ENCODE assay signal across 23 mouse cellular contexts in genomic region chrX:13658616-13659140, GRCm38 (mm10). TPM values are rescaled to one million over a fixed set of nuclear protein-coding genes. Genes with fewer than 3 reads are reported as not detected.
DNase-seq lines count a peak whose midpoint lies in the region; ATAC-seq and TF ChIP-seq lines count a peak whose summit lies in the region.
"Had no signal": no experiment of that assay in that cellular context is flagged by ENCODE, and none has a peak within 500 bp of the region (broad histone marks: within the 10 kb centered on the region; RNA-seq: fewer than 3 reads in every experiment).

No protein-coding gene starts in this region.

- H3K4me1 ChIP-seq in spleen, adult 2 months (ENCODE audit: control insufficient read depth, insufficient read depth, insufficient read length) = peaks cover 6% of the 10 kb centered on the region; the same call in 1 of the 2 replicates
- H3K4me1 ChIP-seq in CH12.LX (ENCODE audit: control insufficient read depth in 1 of 2, insufficient read depth in 2 of 2) = peaks cover 8 to 34% of the 10 kb centered on the region in 2 experiments; a peak in 3 of 4 replicates
- H3K4me1 ChIP-seq in stomach, postnatal 0 days (replicated peaks; ENCODE audit: control insufficient read depth, insufficient read depth) = no peaks in the 10 kb centered on the region

- H3K9me3 ChIP-seq in CH12.LX (replicated peaks; ENCODE audit: low read length) = no peaks in the 10 kb centered on the region
- no peaks in the 10 kb centered on the region for H3K9me3 ChIP-seq in stomach, postnatal 0 days (ENCODE audit: control insufficient read depth, low read length)
- H3K9me3 ChIP-seq: G1E had no signal

- in situ Hi-C loops in CH12.LX (cut with MboI; ENCODE audit: low pct_ligation_motif_present, low pct_unique_long_range_greater_than_20kb, low sequenced_read_pairs) = loop anchor here (10.0 to 25.0 kb wide), 2 partner anchors 194 to 421 kb away; partner anchors contain the start of gene Nyx

- no peak overlapping the region for H3K4me3 ChIP-seq in spleen, adult 2 months (ENCODE audit: extremely low read depth, insufficient read depth, insufficient read length)
- H3K4me3 ChIP-seq in CH12.LX (replicated peaks in 1 of 3; ENCODE audit: low read depth in 2 of 3, low read length in 2 of 3, poor library complexity in 1 of 3) = no peak overlapping the region
- H3K4me3 ChIP-seq in stomach, postnatal 0 days (ENCODE audit: low read depth, low read length) = no peak overlapping the region

- dilution Hi-C loops in CH12.LX (cut with MboI; ENCODE audit: extremely low pct_ligation_motif_present, extremely low pct_unique_long_range_greater_than_20kb, low sequenced_read_pairs) = no loop called here

- H3K27me3 ChIP-seq in spleen, adult 2 months (ENCODE audit: control insufficient read depth, insufficient read depth, low read length) = no peaks in the 10 kb centered on the region
- H3K27me3 ChIP-seq in CH12.LX (replicated peaks) = no peaks in the 10 kb centered on the region
- H3K27me3 ChIP-seq in stomach, postnatal 0 days (ENCODE audit: control insufficient read depth, insufficient read depth, low read length) = no peaks in the 10 kb centered on the region

- peak overlapping the region; percentile 26; the same call in 1 of the 2 replicates for H3K9ac ChIP-seq in CH12.LX (ENCODE audit: insufficient read depth, low read depth)
- no peak overlapping the region for H3K9ac ChIP-seq in stomach, postnatal 0 days (ENCODE audit: low read length)

- ATAC-seq in stomach, postnatal 0 days (ENCODE audit: low FRiP score, low TSS enrichment) = no peak
- ATAC-seq: activated CD4-positive, CD25-positive, alpha-beta regulatory T cell, adult 4 months; CD4-positive, CD25-positive, alpha-beta regulatory T cell, adult 4 months; Patski had no signal

- peak overlapping the region; percentile 36; the same call in 1 of the 2 replicates for H3K4me2 ChIP-seq in CH12.LX (ENCODE audit: insufficient read depth, low read depth, poor library complexity, severe bottlenecking)
- no peak overlapping the region for H3K4me2 ChIP-seq in stomach, postnatal 0 days (replicated peaks; ENCODE audit: low read depth)

- H3K36me3 ChIP-seq in spleen, adult 2 months (ENCODE audit: control insufficient read depth, insufficient read depth, low read length) = no peaks in the 10 kb centered on the region
- no peaks in the 10 kb centered on the region for H3K36me3 ChIP-seq in CH12.LX (replicated peaks in 1 of 2; ENCODE audit: control insufficient read depth in 1 of 2, insufficient read depth in 1 of 2, low read length in 1 of 2)
- H3K36me3 ChIP-seq in stomach, postnatal 0 days (ENCODE audit: control insufficient read depth, insufficient read depth, low read length) = no peaks in the 10 kb centered on the region
- H3K36me3 ChIP-seq: G1E had no signal

- TF ChIP-seq CTCF in spleen, adult 2 months (IDR thresholded peaks at IDR 0.05; ENCODE audit: extremely low read depth, insufficient read depth, insufficient read length, insufficient replicate concordance) = no peak
- no peak for TF ChIP-seq CTCF in CH12.LX (conservative IDR thresholded peaks at IDR 0.05 in 1 of 2, IDR thresholded peaks at IDR 0.05 in 1 of 2; ENCODE audit: low read depth in 2 of 2, low read length in 2 of 2)
- TF ChIP-seq CTCF in stomach, postnatal 0 days (IDR thresholded peaks at IDR 0.05; ENCODE audit: low read depth) = no peak

- H3K79me2 ChIP-seq in CH12.LX (replicated peaks; ENCODE audit: control insufficient read depth, extremely low read depth, insufficient read depth, poor library complexity, severe bottlenecking) = no peaks in the 10 kb centered on the region

- no peak for DNase-seq in spleen, adult 2 months (ENCODE audit: low read depth in 1 of 2, low spot score in 2 of 2)
- no peak for DNase-seq in spleen, postnatal 36 days (ENCODE audit: low spot score in 2 of 2)
- DNase-seq in CH12.LX (ENCODE audit: extremely low read depth) = peak; percentile 67
- DNase-seq in stomach, postnatal 0 days (ENCODE audit: low spot score) = no peak
- DNase-seq: adrenal gland, adult 2 months; adrenal gland, adult 8-10 months; adrenal gland, postnatal 10 days; adrenal gland, postnatal 14 days; adrenal gland, postnatal 25 days; adrenal gland, postnatal 36 days; cerebellum, adult 11 months; cerebellum, adult 11-12 months; cerebellum, adult 18-20 months; cerebellum, adult 2 months had no signal

- no peak for TF ChIP-seq RAD21 in CH12.LX (IDR thresholded peaks at IDR 0.05; ENCODE audit: low read depth, low read length)

- 66% methylated on average over 3 of the region's 3 CpGs for WGBS in spleen, adult 2 months
- WGBS in stomach, postnatal 0 days = 73% methylated on average over 3 of the region's 3 CpGs

- peak overlapping the region; percentile 60; the same call in 1 of the 2 replicates for H3K27ac ChIP-seq in spleen, adult 2 months (ENCODE audit: insufficient read depth, low read length)
- peak overlapping the region; percentile 88 for H3K27ac ChIP-seq in CH12.LX (ENCODE audit: insufficient read depth, low read depth)
- H3K27ac ChIP-seq in stomach, postnatal 0 days (replicated peaks) = no peak overlapping the region

- peak; percentile 75 for TF ChIP-seq EP300 in CH12.LX (IDR thresholded peaks at IDR 0.05; ENCODE audit: low read length)
- no peak for TF ChIP-seq EP300 in stomach, postnatal 0 days (optimal IDR thresholded peaks at IDR 0.05)

- no peak for TF ChIP-seq POLR2A in spleen, adult 2 months (IDR thresholded peaks at IDR 0.05; ENCODE audit: low read depth, low read length)
- no peak for TF ChIP-seq POLR2A in CH12.LX (IDR thresholded peaks at IDR 0.05; ENCODE audit: low read depth, low read length)

TF ChIP-seq in CH12.LX, 34 proteins besides CTCF, POLR2A, EP300 and RAD21 (continues in another document):
- TF ChIP-seq ETS1 (conservative IDR thresholded peaks at IDR 0.05; ENCODE audit: low read depth, low read length) (peak; percentile 62), HCFC1 (IDR thresholded peaks at IDR 0.05; ENCODE audit: low read depth, low read length) (no peak), SMC3 (IDR thresholded peaks at IDR 0.05; ENCODE audit: low read depth, low read length) (no peak), KAT2A (IDR thresholded peaks at IDR 0.05; ENCODE audit: insufficient replicate concordance, low read length) (0 out of 2 replicates have a peak, but pooled peaks have one; percentile 39), JUN (IDR thresholded peaks at IDR 0.05; ENCODE audit: insufficient read depth, low read depth, low read length) (peak; percentile 43; the same call in 1 of the 2 replicates), ELF1 (IDR thresholded peaks at IDR 0.05; ENCODE audit: low read depth, low read length) (0 out of 2 replicates have a peak, but pooled peaks have one; percentile 10), CHD2 (IDR thresholded peaks at IDR 0.05; ENCODE audit: low read length) (peak; percentile 57), MXI1 (IDR thresholded peaks at IDR 0.05; ENCODE audit: low read depth, low read length) (peak; percentile 27; the same call in 1 of the 2 replicates), ZC3H11A (IDR thresholded peaks at IDR 0.05; ENCODE audit: low read depth, low read length) (no peak), USF2 (conservative IDR thresholded peaks at IDR 0.05; ENCODE audit: low read depth, low read length) (no peak), PAX5 (IDR thresholded peaks at IDR 0.05; ENCODE audit: low read length) (no peak), POLR2AphosphoS2 (IDR thresholded peaks at IDR 0.05; ENCODE audit: low read depth, low read length) (no peak), UBTF (IDR thresholded peaks at IDR 0.05; ENCODE audit: low read depth, low read length) (no peak), MYC (IDR thresholded peaks at IDR 0.05; ENCODE audit: low read depth, low read length) (peak; percentile 68; the same call in 1 of the 2 replicates), USF1 (IDR thresholded peaks at IDR 0.05; ENCODE audit: low read depth, low read length) (no peak), MAX (IDR thresholded peaks at IDR 0.05; ENCODE audit: low read length) (0 out of 2 replicates have a peak, but pooled peaks have one; percentile 13), BHLHE40 (IDR thresholded peaks at IDR 0.05; ENCODE audit: low read depth, low read length) (peak; percentile 64), SIN3A (IDR thresholded peaks at IDR 0.05; ENCODE audit: low read length) (no peak; the same call in 1 of the 2 replicates), E2F4 (IDR thresholded peaks at IDR 0.05; ENCODE audit: insufficient replicate concordance, low read depth, low read length) (no peak), TCF12 (IDR thresholded peaks at IDR 0.05; ENCODE audit: low read depth, low read length) (peak; percentile 52; the same call in 1 of the 2 replicates), ZNF384 (IDR thresholded peaks at IDR 0.05; ENCODE audit: low read depth, low read length) (0 out of 2 replicates have a peak, but pooled peaks have one; percentile 15), MAFK (IDR thresholded peaks at IDR 0.05; ENCODE audit: insufficient replicate concordance, low read length) (no peak), ZMIZ1 (IDR thresholded peaks at IDR 0.05; ENCODE audit: low read depth, low read length) (no peak), MEF2A (IDR thresholded peaks at IDR 0.05; ENCODE audit: borderline replicate concordance, low read depth, low read length) (0 out of 2 replicates have a peak, but pooled peaks have one; percentile 18), JUND (conservative IDR thresholded peaks at IDR 0.05; ENCODE audit: low read depth, low read length) (peak; percentile 64), GABPA (IDR thresholded peaks at IDR 0.05; ENCODE audit: insufficient replicate concordance, low read depth, low read length) (no peak), IRF4 (IDR thresholded peaks at IDR 0.05; ENCODE audit: low read depth, low read length) (peak; percentile 87), NRF1 (IDR thresholded peaks at IDR 0.05; ENCODE audit: low read depth, low read length) (no peak), MAZ (IDR thresholded peaks at IDR 0.05; ENCODE audit: low read depth, low read length) (no peak), TBP (conservative IDR thresholded peaks at IDR 0.05; ENCODE audit: low read depth, low read length) (no peak), NELFE (IDR thresholded peaks at IDR 0.05; ENCODE audit: low read depth, low read length) (no peak)

RNA-seq across cellular contexts. Expression of gene Gpr82, which starts 2.5 kb away (rescaled TPM):
- 0.11 and 0.18 TPM in 2 replicates for polyA plus RNA-seq in spleen, adult 2 months (2012; rRNA removed)
- total RNA-seq in CH12.LX (2012; rRNA removed) = 0.04 TPM in 1 of 2 replicates, not detected in the other
- 0.30 and 0.58 TPM in 2 replicates for total RNA-seq in CH12.LX (2014; rRNA removed)
- polyA plus RNA-seq in CH12.LX (2012; ENCODE audit: insufficient read length, low read depth) = 0.10 and 0.11 TPM in 2 replicates
- polyA plus RNA-seq in stomach, postnatal 0 days (2015; fragmentation: Nextera tagmentation; extraction: Ambion mirVana) = 0.21 TPM in 1 of 2 replicates, not detected in the other
- total RNA-seq: adrenal gland, adult 18-20 months; adrenal gland, adult 2 months; adrenal gland, adult 8-10 months; adrenal gland, postnatal 10 days; adrenal gland, postnatal 14 days; adrenal gland, postnatal 25 days; adrenal gland, postnatal 4 days; ES-E14 had no signal
- polyA plus RNA-seq: adrenal gland, adult 2 months; brain, embryonic 14.5 days; C2C12; cerebellum, adult 2 months; G1E; Patski had no signal

RNA-seq across cellular contexts. Expression of gene Gpr34, which starts 26.8 kb away (rescaled TPM):
- 0.54 and 0.58 TPM in 2 replicates for polyA plus RNA-seq in spleen, adult 2 months (2012; rRNA removed)
- 1.5 and 3.4 TPM in 2 replicates for total RNA-seq in CH12.LX (2012; rRNA removed)
- total RNA-seq in CH12.LX (2014; rRNA removed) = 15.7 and 17.2 TPM in 2 replicates
- polyA plus RNA-seq in CH12.LX (2012; ENCODE audit: insufficient read length, low read depth) = 4.1 and 4.9 TPM in 2 replicates
- 2.8 and 3.0 TPM in 2 replicates for polyA plus RNA-seq in stomach, postnatal 0 days (2015; fragmentation: Nextera tagmentation; extraction: Ambion mirVana)
- total RNA-seq: ES-E14 had no signal
- polyA plus RNA-seq: adrenal gland, adult 2 months; G1E; Patski had no signal
